Mouse (Mus musculus): ENCODE data around the gene Mrpl43.

Mrpl43 gene

GRCm38 (mm10) chr19:45029571-45029970 lies 23.3 kb upstream of the Mrpl43 start:
- DNase-seq (ENCODE audit: low spot score in 2 of 2): no peak

- DNase-seq (ENCODE audit: low spot score in 2 of 2): no peak
Observed at GRCm38 (mm10) chr19:45028746-45029145, 22.5 kb upstream of the Mrpl43 start.

- peak in 1 of 2 experiments; percentile 31 for DNase-seq (ENCODE audit: low spot score in 2 of 2)
Observed at GRCm38 (mm10) chr19:45027848-45028247, 21.6 kb upstream of the Mrpl43 start.

- DNase-seq (ENCODE audit: low spot score in 2 of 2): no peak
Observed at GRCm38 (mm10) chr19:45026958-45027670, 20.9 kb upstream of the Mrpl43 start.

GRCm38 (mm10) chr19:45025937-45026568 lies 19.8 kb upstream of the Mrpl43 start:
- peak in 1 of 2 experiments; percentile 16 for DNase-seq (ENCODE audit: low spot score in 2 of 2)

- DNase-seq (ENCODE audit: low spot score in 2 of 2): no peak
Observed at GRCm38 (mm10) chr19:45024775-45025174, 18.5 kb upstream of the Mrpl43 start.

- DNase-seq (ENCODE audit: low spot score in 2 of 2): no peak
Observed at GRCm38 (mm10) chr19:45023993-45024392, 17.8 kb upstream of the Mrpl43 start.

GRCm38 (mm10) chr19:45021362-45021761 lies 15.1 kb upstream of the Mrpl43 start:
- DNase-seq (ENCODE audit: low spot score in 2 of 2): no peak

GRCm38 (mm10) chr19:45020348-45020747 lies 14.1 kb upstream of the Mrpl43 start:
- no peak for DNase-seq (ENCODE audit: low spot score in 2 of 2)

- no peak for DNase-seq (ENCODE audit: low spot score in 2 of 2)
Observed at GRCm38 (mm10) chr19:45018351-45018831, 12.1 kb upstream of the Mrpl43 start.

GRCm38 (mm10) chr19:45017909-45018308 lies 11.7 kb upstream of the Mrpl43 start:
- DNase-seq (ENCODE audit: low spot score in 2 of 2): peak; percentile 91 to 94

- DNase-seq (ENCODE audit: low spot score in 2 of 2): peak; percentile 82 to 84
Observed at GRCm38 (mm10) chr19:45017216-45017771, 11.1 kb upstream of the Mrpl43 start.

GRCm38 (mm10) chr19:45016341-45017215 lies 10.3 kb upstream of the Mrpl43 start:
- DNase-seq (ENCODE audit: low spot score in 2 of 2): peak in 1 of 2 experiments; percentile 81

- DNase-seq (ENCODE audit: low spot score in 2 of 2): no peak
Observed at GRCm38 (mm10) chr19:45015518-45016281, 9.5 kb upstream of the Mrpl43 start.

- peak in 1 of 2 experiments; percentile 63 for DNase-seq (ENCODE audit: low spot score in 2 of 2)
Observed at GRCm38 (mm10) chr19:45014981-45015402, 8.8 kb upstream of the Mrpl43 start.

GRCm38 (mm10) chr19:45014335-45014971 lies 8.2 kb upstream of the Mrpl43 start, which contains the start of gene Lzts2:
Gene Lzts2 (plus strand): TSS chr19:45014414.
- no peak for DNase-seq (ENCODE audit: low spot score in 2 of 2)

GRCm38 (mm10) chr19:45013581-45014225 lies 7.5 kb upstream of the Mrpl43 start:
- DNase-seq (ENCODE audit: low spot score in 2 of 2): no peak

GRCm38 (mm10) chr19:45012636-45013035 lies 6.4 kb upstream of the Mrpl43 start:
- no peak for DNase-seq (ENCODE audit: low spot score in 2 of 2)

- DNase-seq (ENCODE audit: low spot score in 2 of 2): no peak
Observed at GRCm38 (mm10) chr19:45012219-45012618, 6.0 kb upstream of the Mrpl43 start.

GRCm38 (mm10) chr19:45010646-45011045 lies 4.4 kb upstream of the Mrpl43 start:
- no peak for DNase-seq (ENCODE audit: low spot score in 2 of 2)
